Mouse (Mus musculus) spleen, embryonic (tissue): ENCODE data around the gene Kir3dl1.
"Not testable (repeated sequence)": the region's sequence is repeated elsewhere in the genome, so short reads cannot be mapped to it uniquely, and the experiment has no call there.

Experiments
- CTCF ChIA-PET: fragments of 350-600 bp; sonication (Branson Sonifier 250); formaldehyde crosslinking; loops from one replicate; lab custom pipeline; 2022; lab: Charles Lee

Kir3dl1 gene

GRCm38 (mm10) chrX:136517699-136518098, at the start of gene Kir3dl1:
TSS of gene Kir3dl1 (plus strand) at chrX:136517999.
- CTCF ChIA-PET, result not testable (repeated sequence)

- CTCF ChIA-PET, result not testable (repeated sequence)
Measured at GRCm38 (mm10) chrX:136543956-136544355, 26.2 kb downstream of the Kir3dl1 start, which contains the start of gene Kir3dl2. TSS of gene Kir3dl2 (minus strand) at chrX:136544056.

DNA sequence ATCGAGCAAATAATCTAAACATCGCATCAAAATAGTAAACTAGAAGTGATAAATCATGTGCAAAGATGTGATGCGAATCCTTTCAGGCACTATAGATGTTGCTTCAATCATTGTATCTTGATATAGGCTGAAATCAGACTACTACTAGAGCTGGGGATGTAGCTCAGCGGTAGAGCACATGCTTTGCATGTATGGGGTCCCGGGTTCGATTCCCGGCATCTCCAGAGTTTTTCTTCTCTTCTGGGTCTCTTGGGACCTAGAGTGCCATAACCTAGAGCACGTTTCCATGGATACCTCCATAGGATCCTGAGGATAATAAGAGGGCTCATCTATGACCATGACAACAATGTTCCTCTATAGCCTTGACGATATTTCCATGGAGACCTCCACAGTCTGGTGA, 51.3 kb downstream of the Kir3dl1 start:
- CTCF ChIA-PET, result not testable (repeated sequence)
